Mouse (Mus musculus): ENCODE measurements at regions not wholly inside any gene's neighbourhood (a gene's known extent, or its start where the extent isn't known, plus 50 kb on each side); places are given as distances from the start of the nearest gene placed in this dataset.

DNA sequence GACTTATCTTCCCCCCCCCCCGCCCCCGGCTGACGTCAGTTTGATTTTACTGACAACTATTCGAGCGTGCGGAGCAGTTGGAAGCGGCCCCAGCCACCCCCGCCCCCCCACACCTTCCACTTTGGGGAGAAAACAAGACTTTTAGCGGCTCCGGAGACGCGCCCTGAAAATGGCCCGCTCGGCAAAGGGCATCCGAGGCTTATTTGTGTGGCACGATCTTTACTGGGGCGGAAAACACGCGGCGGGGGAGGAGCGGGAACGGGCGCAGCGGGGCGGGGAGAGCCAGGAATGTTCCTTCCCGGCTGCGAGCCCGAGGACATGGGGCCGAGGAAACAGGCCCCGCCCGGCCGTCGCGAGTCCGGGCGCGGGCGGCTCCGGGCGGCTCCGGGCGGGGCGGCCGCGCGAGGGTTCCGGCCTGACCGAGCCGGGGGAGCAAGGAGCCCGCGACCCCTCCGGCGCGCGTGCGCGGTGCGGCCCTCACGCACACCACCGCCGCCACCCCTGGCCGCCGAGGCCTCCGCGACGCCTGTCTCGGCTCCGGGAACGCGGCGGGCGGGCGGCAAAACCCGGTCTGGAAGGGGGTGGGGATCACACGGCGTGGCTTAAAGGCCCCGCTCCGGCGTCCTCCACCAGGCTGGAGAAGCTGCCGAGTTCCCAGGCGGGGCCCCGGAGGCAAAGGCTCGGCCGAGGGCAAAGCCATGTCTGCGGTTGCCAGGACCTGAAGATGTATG is 86.1 kb upstream of the Arid1b start:
- under 1% methylated on average over 72 of the region's 85 CpGs for WGBS
- Histone ChIP-seq H3K27me3 (ENCODE audit: control insufficient read depth, insufficient read depth, low read length) (no peaks in the 10 kb centered on the region), H3K27ac (ENCODE audit: low read depth, low read length) (peak overlapping the region; percentile 99), H3K9ac (replicated peaks; ENCODE audit: low read depth, low read length) (peak overlapping the region; percentile 80), H3K4me3 (ENCODE audit: low read depth, low read length) (peak overlapping the region; percentile 51), H3K4me1 (ENCODE audit: control insufficient read depth, insufficient read depth, low read length) (peaks cover 4% of the 10 kb centered on the region; the same call in 1 of the 2 replicates), H3K4me2 (ENCODE audit: low read depth, low read length) (peak overlapping the region; percentile 73), H3K9me3 (ENCODE audit: control insufficient read depth, low read length) (no peaks in the 10 kb centered on the region), H3K36me3 (ENCODE audit: control insufficient read depth, insufficient read depth, low read length) (no peaks in the 10 kb centered on the region)
- ATAC-seq (ENCODE audit: low read depth), result peak; percentile 95

GRCm38 (mm10) chr17:4908572-4908965 is 85.6 kb upstream of the Arid1b start:
- H3K27me3 ChIP-seq (ENCODE audit: control insufficient read depth, insufficient read depth, low read length), result no peaks in the 10 kb centered on the region
- peak overlapping the region; percentile 51 for H3K4me3 ChIP-seq (ENCODE audit: low read depth, low read length)
- 2% methylated on average over 17 of the region's 17 CpGs for WGBS
- peak; percentile 52 for ATAC-seq (ENCODE audit: low read depth)
- H3K36me3 ChIP-seq (ENCODE audit: control insufficient read depth, insufficient read depth, low read length), result no peaks in the 10 kb centered on the region
- H3K4me2 ChIP-seq (ENCODE audit: low read depth, low read length), result peak overlapping the region; percentile 73
- no peaks in the 10 kb centered on the region for H3K9me3 ChIP-seq (ENCODE audit: control insufficient read depth, low read length)
- H3K9ac ChIP-seq (replicated peaks; ENCODE audit: low read depth, low read length), result peak overlapping the region; percentile 80
- H3K4me1 ChIP-seq (ENCODE audit: control insufficient read depth, insufficient read depth, low read length), result peaks cover 4% of the 10 kb centered on the region; the same call in 1 of the 2 replicates
- peak overlapping the region; percentile 99 for H3K27ac ChIP-seq (ENCODE audit: low read depth, low read length)

- Histone ChIP-seq H3K9ac (replicated peaks; ENCODE audit: low read depth, low read length) (no peak overlapping the region), H3K36me3 (ENCODE audit: control insufficient read depth, insufficient read depth, low read length) (no peaks in the 10 kb centered on the region), H3K4me2 (ENCODE audit: low read depth, low read length) (no peak overlapping the region), H3K4me1 (ENCODE audit: control insufficient read depth, insufficient read depth, low read length) (peaks cover 4% of the 10 kb centered on the region; the same call in 1 of the 2 replicates), H3K9me3 (ENCODE audit: control insufficient read depth, low read length) (no peaks in the 10 kb centered on the region), H3K27ac (ENCODE audit: low read depth, low read length) (no peak overlapping the region), H3K4me3 (ENCODE audit: low read depth, low read length) (no peak overlapping the region), H3K27me3 (ENCODE audit: control insufficient read depth, insufficient read depth, low read length) (no peaks in the 10 kb centered on the region)
- 86% methylated on average over 5 of the region's 5 CpGs for WGBS
- ATAC-seq (ENCODE audit: low read depth), result no peak
Observed at GRCm38 (mm10) chr17:4910182-4910581, 84.0 kb upstream of the Arid1b start.

DNA sequence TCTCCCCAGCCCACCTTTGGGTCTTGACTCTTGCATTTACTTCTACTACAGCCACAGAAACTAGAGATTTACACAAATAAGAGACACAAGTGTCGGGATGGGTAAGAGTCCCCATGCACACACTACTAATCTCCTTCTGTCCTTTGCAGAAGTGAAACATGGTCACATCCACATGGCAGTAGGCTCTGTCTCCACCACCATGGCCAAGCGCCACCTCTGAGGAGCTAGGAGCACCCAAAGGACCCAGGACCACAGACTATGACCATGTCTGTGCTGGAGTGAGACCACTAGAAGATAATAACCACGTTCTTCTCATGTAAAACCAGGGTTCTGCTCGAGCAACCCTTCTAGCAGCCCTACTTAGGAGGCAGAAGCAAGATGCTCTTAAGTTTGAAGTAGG is 81.1 kb upstream of the Arid1b start:
- WGBS, result 84% methylated on average over 4 of the region's 4 CpGs
- Histone ChIP-seq H3K9ac (replicated peaks; ENCODE audit: low read depth, low read length) (no peak overlapping the region), H3K27ac (ENCODE audit: low read depth, low read length) (no peak overlapping the region), H3K4me2 (ENCODE audit: low read depth, low read length) (no peak overlapping the region), H3K36me3 (ENCODE audit: control insufficient read depth, insufficient read depth, low read length) (no peaks in the 10 kb centered on the region), H3K27me3 (ENCODE audit: control insufficient read depth, insufficient read depth, low read length) (no peaks in the 10 kb centered on the region), H3K9me3 (ENCODE audit: control insufficient read depth, low read length) (no peaks in the 10 kb centered on the region), H3K4me1 (ENCODE audit: control insufficient read depth, insufficient read depth, low read length) (no peaks in the 10 kb centered on the region), H3K4me3 (ENCODE audit: low read depth, low read length) (no peak overlapping the region)
- ATAC-seq (ENCODE audit: low read depth), result no peak

- Histone ChIP-seq H3K9me3 (ENCODE audit: control insufficient read depth, low read length) (no peaks in the 10 kb centered on the region), H3K36me3 (ENCODE audit: control insufficient read depth, insufficient read depth, low read length) (no peaks in the 10 kb centered on the region), H3K4me3 (ENCODE audit: low read depth, low read length) (no peak overlapping the region), H3K4me1 (ENCODE audit: control insufficient read depth, insufficient read depth, low read length) (no peaks in the 10 kb centered on the region), H3K27me3 (ENCODE audit: control insufficient read depth, insufficient read depth, low read length) (no peaks in the 10 kb centered on the region), H3K4me2 (ENCODE audit: low read depth, low read length) (no peak overlapping the region), H3K9ac (replicated peaks; ENCODE audit: low read depth, low read length) (no peak overlapping the region), H3K27ac (ENCODE audit: low read depth, low read length) (no peak overlapping the region)
- no peak for ATAC-seq (ENCODE audit: low read depth)
- 83% methylated on average over 6 of the region's 6 CpGs for WGBS
Observed at GRCm38 (mm10) chr17:4919866-4920495, 74.2 kb upstream of the Arid1b start.

DNA sequence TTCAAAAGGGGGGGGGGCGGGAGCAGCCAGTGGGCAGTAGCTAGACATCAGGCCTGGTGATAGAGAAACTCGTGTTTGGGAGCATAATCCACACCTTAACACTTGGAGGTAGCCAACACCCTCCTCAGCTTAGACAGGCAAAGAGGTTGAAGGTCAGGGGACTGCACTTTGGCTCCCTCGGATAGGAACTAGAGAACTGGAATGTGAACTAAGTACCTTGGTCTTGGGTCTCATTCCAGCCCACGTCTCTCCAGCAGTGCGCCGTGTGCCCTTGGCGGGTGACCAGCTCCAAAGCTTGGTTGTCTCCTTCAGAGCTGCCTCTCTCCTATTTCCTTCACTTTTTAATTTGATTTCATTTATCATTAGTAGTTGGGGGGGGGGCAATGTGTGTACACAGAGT is 73.0 kb upstream of the Arid1b start:
- H3K36me3 ChIP-seq (ENCODE audit: control insufficient read depth, insufficient read depth, low read length), result no peaks in the 10 kb centered on the region
- ATAC-seq (ENCODE audit: low read depth), result no peak
- H3K27ac ChIP-seq (ENCODE audit: low read depth, low read length), result no peak overlapping the region
- no peaks in the 10 kb centered on the region for H3K9me3 ChIP-seq (ENCODE audit: control insufficient read depth, low read length)
- no peak overlapping the region for H3K4me3 ChIP-seq (ENCODE audit: low read depth, low read length)
- H3K4me2 ChIP-seq (ENCODE audit: low read depth, low read length), result no peak overlapping the region
- 80% methylated on average over 7 of the region's 7 CpGs for WGBS
- no peaks in the 10 kb centered on the region for H3K27me3 ChIP-seq (ENCODE audit: control insufficient read depth, insufficient read depth, low read length)
- H3K4me1 ChIP-seq (ENCODE audit: control insufficient read depth, insufficient read depth, low read length), result no peaks in the 10 kb centered on the region
- H3K9ac ChIP-seq (replicated peaks; ENCODE audit: low read depth, low read length), result no peak overlapping the region

DNA sequence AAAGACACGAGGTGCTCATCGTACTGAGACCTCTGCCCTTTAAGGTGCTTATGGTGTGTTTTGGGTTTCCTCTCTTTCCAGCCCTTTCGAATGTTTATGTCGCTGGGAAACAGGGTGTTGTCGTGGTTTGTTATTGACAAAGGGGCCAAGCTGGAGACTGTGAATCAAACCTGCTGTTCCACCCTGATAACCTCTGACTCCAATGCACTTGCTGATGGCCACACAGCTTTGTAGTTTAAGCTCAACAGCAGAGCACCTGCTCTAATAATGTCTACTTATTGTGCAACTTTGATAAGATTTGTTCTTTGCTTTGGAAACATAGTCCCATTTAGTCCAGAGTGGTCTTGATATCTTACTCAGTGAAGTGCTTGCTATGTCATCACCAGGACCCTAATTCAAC is 65.5 kb upstream of the Arid1b start:
- 80% methylated on average over 5 of the region's 5 CpGs for WGBS
- no peak for ATAC-seq (ENCODE audit: low read depth)

DNA sequence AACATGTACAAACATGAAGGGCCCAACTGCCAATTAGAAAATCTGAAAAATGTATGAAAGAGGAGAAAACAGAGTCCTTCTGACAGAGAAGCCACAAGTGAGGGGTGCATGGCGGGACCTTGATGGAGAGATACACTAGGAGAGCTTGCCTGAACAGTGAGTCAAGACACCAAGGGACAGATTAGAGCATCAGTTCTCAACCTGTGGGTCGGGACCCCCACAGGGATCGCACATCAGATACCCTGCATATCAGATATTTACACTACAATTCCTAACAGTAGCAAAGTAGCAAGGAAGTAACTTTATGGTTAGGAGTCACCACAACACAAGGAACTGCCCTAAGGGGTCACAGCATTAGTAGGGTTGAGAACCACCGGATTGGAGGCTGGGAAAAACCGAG is 58.9 kb upstream of the Arid1b start:
- no peaks in the 10 kb centered on the region for H3K27me3 ChIP-seq (ENCODE audit: control insufficient read depth, insufficient read depth, low read length)
- no peak overlapping the region for H3K9ac ChIP-seq (replicated peaks; ENCODE audit: low read depth, low read length)
- H3K9me3 ChIP-seq (ENCODE audit: control insufficient read depth, low read length), result no peaks in the 10 kb centered on the region
- H3K4me1 ChIP-seq (ENCODE audit: control insufficient read depth, insufficient read depth, low read length), result no peaks in the 10 kb centered on the region
- no peak overlapping the region for H3K4me3 ChIP-seq (ENCODE audit: low read depth, low read length)
- no peak overlapping the region for H3K27ac ChIP-seq (ENCODE audit: low read depth, low read length)
- H3K36me3 ChIP-seq (ENCODE audit: control insufficient read depth, insufficient read depth, low read length), result no peaks in the 10 kb centered on the region
- no peak overlapping the region for H3K4me2 ChIP-seq (ENCODE audit: low read depth, low read length)
- WGBS, result 87% methylated on average over 5 of the region's 5 CpGs
- no peak for ATAC-seq (ENCODE audit: low read depth)

More for the DNA sequence above, 65.5 kb upstream of the Arid1b start:
- H3K9ac ChIP-seq (replicated peaks; ENCODE audit: low read depth, low read length), result no peak overlapping the region
- H3K27me3 ChIP-seq (ENCODE audit: control insufficient read depth, insufficient read depth, low read length), result no peaks in the 10 kb centered on the region
- no peak overlapping the region for H3K4me2 ChIP-seq (ENCODE audit: low read depth, low read length)
- H3K9me3 ChIP-seq (ENCODE audit: control insufficient read depth, low read length), result no peaks in the 10 kb centered on the region
- no peaks in the 10 kb centered on the region for H3K4me1 ChIP-seq (ENCODE audit: control insufficient read depth, insufficient read depth, low read length)
- H3K27ac ChIP-seq (ENCODE audit: low read depth, low read length), result no peak overlapping the region
- H3K36me3 ChIP-seq (ENCODE audit: control insufficient read depth, insufficient read depth, low read length), result no peaks in the 10 kb centered on the region
- no peak overlapping the region for H3K4me3 ChIP-seq (ENCODE audit: low read depth, low read length)

GRCm38 (mm10) chr17:4940589-4940988 is 53.5 kb upstream of the Arid1b start:
- Histone ChIP-seq H3K9me3 (ENCODE audit: control insufficient read depth, low read length) (no peaks in the 10 kb centered on the region), H3K4me2 (ENCODE audit: low read depth, low read length) (0 out of 2 replicates have a peak overlapping the region, but pooled peaks have one; percentile 5), H3K4me3 (ENCODE audit: low read depth, low read length) (no peak overlapping the region), H3K27me3 (ENCODE audit: control insufficient read depth, insufficient read depth, low read length) (no peaks in the 10 kb centered on the region), H3K36me3 (ENCODE audit: control insufficient read depth, insufficient read depth, low read length) (no peaks in the 10 kb centered on the region), H3K27ac (ENCODE audit: low read depth, low read length) (no peak overlapping the region), H3K4me1 (ENCODE audit: control insufficient read depth, insufficient read depth, low read length) (no peaks in the 10 kb centered on the region), H3K9ac (replicated peaks; ENCODE audit: low read depth, low read length) (no peak overlapping the region)
- WGBS, result 25% methylated on average over 9 of the region's 9 CpGs
- peak; percentile 24; the same call in 1 of the 2 replicates for ATAC-seq (ENCODE audit: low read depth)

Data from neural tube, embryonic 14.5 days (tissue).